Mouse (Mus musculus): ENCODE data around the gene Gpkow.

- TF ChIP-seq CTCF (IDR thresholded peaks at IDR 0.05; ENCODE audit: borderline replicate concordance, control insufficient read depth, extremely low read depth, insufficient read depth, low read length, poor library complexity), result no peak
- no peak for TF ChIP-seq POLR2A (IDR thresholded peaks at IDR 0.05; ENCODE audit: control insufficient read depth, extremely low read depth, insufficient read depth, low read length, poor library complexity)
Measured at GRCm38 (mm10) chrX:7722282-7722611, 25.3 kb downstream of the Gpkow start.

All from thymus, adult 2 months (tissue).